Mouse (Mus musculus) Muller cell, postnatal 12 days (primary cell): Measurements from ENCODE around the gene Rnf10.

Source experiments
- DNase-seq: peaks from one replicate; pipeline ENCODE4 v3.0.0-alpha.2; 2015; ENCODE audit errors: inconsistent ontology term

Gene Rnf10

GRCm38 (mm10) chr5:115275998-115276397 lies 3.3 kb upstream of the Rnf10 start:
- DNase-seq: no peak

- DNase-seq: no peak
These were observed 2.1 kb upstream of the Rnf10 start for GRCm38 (mm10) chr5:115274771-115275170.

- no peak for DNase-seq
These were observed 1.7 kb upstream of the Rnf10 start for GRCm38 (mm10) chr5:115274353-115274752.

- no peak for DNase-seq
These were observed 944 bp upstream of the Rnf10 start for GRCm38 (mm10) chr5:115273549-115274135.

DNA sequence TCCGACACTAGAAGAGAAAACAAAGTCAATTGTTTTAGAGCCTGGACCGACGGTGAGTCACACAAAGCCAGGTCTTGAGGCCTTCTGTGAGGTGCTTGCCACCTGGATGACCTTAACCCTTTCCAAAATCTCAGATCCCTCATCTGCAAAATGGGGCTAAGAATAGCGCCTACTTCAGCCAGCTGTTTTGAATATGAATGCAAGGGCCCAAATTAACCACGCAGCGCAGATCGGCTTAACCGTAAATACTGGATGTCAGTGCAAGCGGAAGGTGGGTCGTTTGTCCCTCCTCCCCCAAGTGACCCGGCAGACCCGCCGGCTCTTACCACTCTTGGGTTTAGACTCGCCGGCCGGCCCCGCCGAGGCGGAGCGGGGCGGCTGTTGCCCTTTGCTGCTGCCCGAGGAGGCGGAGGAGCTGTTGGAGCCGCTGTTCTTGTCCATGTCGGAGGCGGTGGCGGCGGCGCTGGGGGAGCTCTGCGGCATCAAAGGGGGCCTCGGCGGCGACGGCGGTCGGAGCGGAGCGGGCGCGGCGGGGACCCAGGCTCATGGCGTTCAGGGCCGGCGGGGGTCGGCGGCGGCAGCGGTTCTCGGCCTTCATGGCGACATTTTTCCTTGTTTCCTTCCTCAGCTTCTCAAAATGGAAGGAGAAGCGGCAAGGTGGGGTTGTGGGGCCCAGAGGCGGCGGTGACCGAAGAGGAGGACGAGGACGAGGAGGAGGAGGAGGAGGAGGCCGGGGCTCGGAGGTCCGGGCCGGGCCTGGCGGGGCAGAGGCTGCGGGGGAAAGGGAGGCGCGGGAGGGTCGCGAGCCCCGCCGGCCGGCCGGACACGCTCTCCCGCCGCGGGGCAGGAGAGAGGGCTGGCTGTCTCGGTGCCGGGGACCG lies 527 bp downstream of the Rnf10 start:
- peak; percentile 61 for DNase-seq

DNA sequence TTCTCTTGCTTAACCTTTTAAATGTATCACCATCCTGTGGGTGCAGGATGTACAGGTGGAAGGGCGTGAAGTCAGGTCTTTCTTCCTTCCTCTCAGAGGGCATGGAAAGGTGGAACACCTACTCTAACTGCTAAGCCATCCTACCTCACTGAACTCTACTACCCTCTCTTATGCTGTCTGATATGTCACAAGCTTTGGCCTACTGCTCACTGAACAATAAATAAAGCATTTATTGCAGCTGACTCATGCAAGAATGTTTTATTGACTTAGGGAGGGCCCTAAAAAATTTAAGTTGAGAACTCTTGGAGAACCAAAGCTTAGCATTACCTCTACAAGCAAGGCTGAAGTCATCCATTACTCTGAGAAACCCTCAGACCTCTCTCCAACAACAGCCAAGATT lies 2.7 kb downstream of the Rnf10 start:
- no peak for DNase-seq

DNA sequence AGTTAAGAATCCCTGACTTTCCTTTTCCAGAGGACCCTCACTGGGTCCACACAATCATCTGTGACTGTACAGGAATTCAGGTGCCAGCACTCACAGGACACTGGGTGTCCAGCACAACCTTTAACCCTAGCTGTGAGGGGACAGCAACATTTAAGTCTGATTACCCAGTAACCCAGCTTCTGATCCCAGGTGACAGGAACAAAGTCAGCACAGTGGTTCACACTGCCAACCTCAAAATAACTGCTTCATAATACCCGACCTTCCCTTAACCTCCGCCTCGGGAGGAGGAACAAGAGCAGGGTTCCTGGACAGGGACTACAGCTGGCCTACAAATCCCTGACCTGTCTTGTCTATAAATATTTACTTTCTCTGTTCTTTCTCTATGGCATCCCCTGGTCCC lies 4.4 kb downstream of the Rnf10 start:
- no peak for DNase-seq

- DNase-seq: no peak
These were observed 5.1 kb downstream of the Rnf10 start for GRCm38 (mm10) chr5:115267469-115268045.

- DNase-seq: no peak
These were observed 5.8 kb downstream of the Rnf10 start for GRCm38 (mm10) chr5:115266787-115267468.

DNA sequence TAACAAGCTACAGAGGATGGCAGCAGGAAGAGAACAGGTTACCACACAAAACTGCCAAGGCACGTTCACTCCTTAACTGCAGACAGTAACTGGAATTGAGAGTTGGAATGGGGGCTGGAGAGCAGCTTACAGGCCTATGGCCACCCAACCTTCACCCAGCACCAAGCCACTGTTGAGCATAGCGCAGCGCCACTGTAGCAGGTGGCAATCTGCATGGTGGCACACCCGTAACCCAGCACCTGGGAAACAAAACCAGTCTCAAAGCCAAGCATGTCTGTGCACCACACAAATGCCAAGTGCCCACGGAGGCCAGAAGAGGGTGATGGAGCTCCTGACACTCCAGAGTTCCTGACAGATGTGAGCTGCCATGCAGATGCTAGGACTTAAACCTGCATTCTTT lies 6.4 kb downstream of the Rnf10 start:
- no peak for DNase-seq

DNA sequence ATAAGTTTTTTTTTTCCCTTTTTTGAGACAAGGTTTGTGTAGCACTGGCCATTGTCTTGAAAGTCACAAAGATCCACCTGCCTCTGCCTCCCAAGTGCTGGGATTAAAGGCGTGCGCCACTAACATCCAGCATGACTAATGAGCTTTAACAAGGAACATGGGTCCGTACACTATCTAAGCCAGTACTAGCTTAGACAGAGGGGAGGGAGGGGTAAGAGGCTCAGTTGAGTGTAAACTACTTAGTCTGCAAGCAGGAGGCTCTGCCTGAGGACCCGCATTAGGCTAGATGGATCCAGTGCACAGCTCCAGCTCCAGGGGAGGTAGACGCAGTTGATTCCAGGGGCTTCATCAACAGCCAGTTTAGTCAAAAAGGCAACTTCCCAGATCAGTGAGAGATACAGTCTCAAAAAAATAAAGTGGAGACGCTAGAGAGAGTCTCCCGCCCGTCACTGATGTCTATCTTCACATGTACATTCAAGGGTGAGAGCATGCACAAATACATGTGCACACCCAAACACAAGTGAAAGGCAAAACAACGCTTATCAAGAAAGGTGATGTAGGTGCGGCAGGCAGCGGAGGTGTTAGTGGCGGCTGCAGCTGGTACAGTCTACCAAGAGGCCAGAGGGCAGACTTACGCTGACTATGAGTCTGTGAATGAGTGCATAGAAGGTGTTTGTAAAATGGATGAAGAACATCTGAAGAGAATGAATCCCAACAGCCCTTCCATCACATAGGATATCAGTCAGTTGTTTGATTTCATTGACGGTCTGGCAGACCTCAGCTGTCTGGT lies 10.0 kb downstream of the Rnf10 start:
- no peak for DNase-seq

GRCm38 (mm10) chr5:115261880-115262279 lies 10.8 kb downstream of the Rnf10 start:
- no peak for DNase-seq

DNA sequence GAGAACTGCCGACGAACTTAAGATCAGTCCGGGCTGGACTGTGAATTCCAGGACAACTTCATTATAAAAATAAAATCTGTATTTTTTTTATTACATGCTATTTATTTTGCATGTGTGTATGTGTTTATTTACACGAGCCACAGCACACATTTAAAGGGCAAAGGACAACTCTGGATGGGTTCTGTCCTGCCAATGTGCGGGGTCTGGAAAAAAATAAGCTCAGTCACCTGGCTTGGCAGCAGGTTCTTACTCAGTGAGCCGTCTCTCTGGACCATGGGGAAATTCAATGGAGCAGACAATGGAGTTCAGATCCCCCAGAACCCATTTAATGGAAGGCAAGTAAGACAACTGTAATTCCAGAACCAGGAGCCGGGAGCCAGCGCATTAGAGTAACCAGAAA lies 11.6 kb downstream of the Rnf10 start:
- no peak for DNase-seq

GRCm38 (mm10) chr5:115260356-115260755 lies 12.3 kb downstream of the Rnf10 start:
- DNase-seq: no peak

GRCm38 (mm10) chr5:115256909-115257546 lies 15.7 kb downstream of the Rnf10 start:
- no peak for DNase-seq

GRCm38 (mm10) chr5:115255472-115255871 lies 17.2 kb downstream of the Rnf10 start:
- peak; percentile 51 for DNase-seq

DNA sequence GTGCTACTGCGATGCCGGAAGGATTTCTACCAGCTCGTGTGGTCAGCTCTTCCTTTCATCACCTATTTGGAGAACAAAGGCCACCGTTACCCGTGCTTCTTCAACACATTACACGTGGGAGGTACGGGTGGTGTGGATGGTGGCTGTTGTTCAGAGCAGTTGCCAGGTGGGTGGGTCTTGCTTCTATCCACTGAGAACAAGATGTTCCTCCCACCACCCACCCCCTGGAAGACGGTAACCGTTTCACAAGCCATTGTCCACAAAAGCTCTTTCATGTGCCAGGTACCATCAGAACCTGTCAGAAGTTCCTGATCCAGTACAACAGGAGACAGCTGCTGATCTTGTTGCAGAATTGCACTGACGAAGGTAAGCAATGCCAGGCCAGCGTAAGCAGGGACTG lies 32.5 kb downstream of the Rnf10 start:
- DNase-seq: no peak

GRCm38 (mm10) chr5:115238729-115239195 lies 33.9 kb downstream of the Rnf10 start:
- peak; percentile 18 for DNase-seq

- DNase-seq: peak; percentile 91
These were observed 34.6 kb downstream of the Rnf10 start for GRCm38 (mm10) chr5:115237803-115238728.

- peak; percentile 92 for DNase-seq
These were observed 36.9 kb downstream of the Rnf10 start, which contains the start of gene Pop5 for GRCm38 (mm10) chr5:115235786-115236263. Pop5 (plus strand) TSS chr5:115235836.
